Mouse (Mus musculus) lung, postnatal 14 days (tissue): Measurements from ENCODE around the gene Zmym4.

Experiments
- DNase-seq: peaks from one replicate; pipeline ENCODE4 v3.0.0; 2021

The Zmym4 gene

DNA sequence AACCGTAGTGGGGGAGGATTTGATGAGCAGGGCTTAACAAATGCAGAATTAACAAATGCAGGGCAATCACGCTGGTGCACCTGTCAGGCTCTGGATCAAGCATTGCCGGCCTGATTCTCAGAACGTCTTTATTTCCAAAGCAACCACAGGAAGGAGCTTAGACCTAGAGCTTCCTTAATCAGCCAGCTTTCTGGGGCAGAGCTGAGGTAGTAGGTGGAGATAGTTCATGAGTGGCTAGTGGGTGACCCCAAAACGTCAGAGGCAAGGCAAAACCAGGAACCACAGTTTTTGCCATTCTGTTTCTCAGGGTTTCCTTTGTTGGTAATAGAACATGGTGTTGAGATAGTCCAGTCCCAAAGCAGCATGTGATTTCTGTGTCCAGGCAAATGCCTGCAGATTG lies 153.1 kb downstream of the Zmym4 start:
- no peak for DNase-seq

- no peak for DNase-seq
Observed at GRCm38 (mm10) chr4:126813212-126813611, 154.7 kb downstream of the Zmym4 start.
